Mouse (Mus musculus) testis, adult 2 months (tissue): ENCODE results near the gene Serpina7.

Experiments used
- CTCF ChIP-seq: fragments of 200-500 bp; IDR thresholded peaks from 2 replicates; pipeline ENCODE4 v1.5.1; 2012; ENCODE audit warnings: low read depth, mild to moderate bottlenecking, inconsistent platforms, low read length, moderate library complexity; ENCODE audit not compliant: control insufficient read depth, insufficient read depth, insufficient replicate concordance
- POLR2A ChIP-seq: fragments of 200-500 bp; IDR thresholded peaks from 2 replicates; pipeline ENCODE4 v1.6.1; 2012; ENCODE audit warnings: low read depth, mild to moderate bottlenecking, inconsistent platforms, low read length, moderate library complexity; ENCODE audit not compliant: control insufficient read depth

DNA sequence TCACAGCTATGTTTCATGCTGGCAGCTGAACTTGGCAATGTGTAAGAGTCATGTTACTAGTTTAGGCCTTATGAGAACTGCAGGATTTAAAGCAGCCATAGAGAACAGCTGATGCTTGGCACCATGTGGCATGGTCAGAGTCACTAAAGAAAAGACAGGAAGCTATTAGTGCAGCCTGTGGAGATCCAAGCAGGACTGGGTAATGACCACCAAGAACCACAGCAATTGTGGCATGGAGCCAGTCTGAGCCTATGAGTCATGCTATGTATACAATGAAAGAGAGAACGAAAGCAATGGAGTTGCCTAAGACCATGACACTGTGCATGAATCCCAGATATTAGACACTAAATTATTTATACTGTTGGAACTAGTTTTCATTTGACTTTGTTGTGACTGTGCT, 33.1 kb downstream of the Serpina7 start:
- TF ChIP-seq CTCF (no peak), POLR2A (no peak)
